Mouse (Mus musculus): Measurements from ENCODE around the gene Ackr1.

- TF ChIP-seq CTCF (IDR thresholded peaks at IDR 0.05; ENCODE audit: low read depth, low read length) (no peak), POLR2A (IDR thresholded peaks at IDR 0.05; ENCODE audit: extremely low read depth, insufficient read depth, low read length) (no peak)
These were observed 8.9 kb upstream of the Ackr1 start for GRCm38 (mm10) chr1:173342425-173342824.
